Mouse (Mus musculus) left cerebral cortex, postnatal 4 days (tissue): ENCODE data around the gene Emsy. TPM values are rescaled to one million over a fixed set of nuclear protein-coding genes. Genes with fewer than 3 reads are reported as not detected.

Experiments used
- DNase-seq: peaks from one replicate; pipeline ENCODE4 v3.0.0-alpha.2; 2022
- intact Hi-C: fragments of 180-260 bp; cut with DNase I; formaldehyde crosslinking; loops from one replicate; pipeline ENCODE4 v1.15.1; 2025
- total RNA-seq, 2 experiments: library from RNA; stranded (reverse); gene quantifications; 2 replicates each; pipeline ENCODE4 v1.2.3; 2021

Gene Emsy
- total RNA-seq, 2 experiments from 2014 or later = 59.8 to 63.0 TPM

- intact Hi-C loops = no loop called here
- no peak for DNase-seq
Observed at GRCm38 (mm10) chr7:98580441-98580840, 76.1 kb downstream of the Emsy start.

- intact Hi-C loops = no loop called here
- no peak for DNase-seq
Observed at GRCm38 (mm10) chr7:98579731-98580130, 76.9 kb downstream of the Emsy start.

GRCm38 (mm10) chr7:98577461-98577860 is 79.1 kb downstream of the Emsy start:
- intact Hi-C loops = no loop called here
- DNase-seq = no peak

- DNase-seq = no peak
- intact Hi-C loops = no loop called here
Observed at GRCm38 (mm10) chr7:98575651-98576239, 80.8 kb downstream of the Emsy start.

- intact Hi-C loops = no loop called here
- DNase-seq = no peak
Observed at GRCm38 (mm10) chr7:98574771-98575191, 81.8 kb downstream of the Emsy start.

GRCm38 (mm10) chr7:98574271-98574670 is 82.3 kb downstream of the Emsy start:
- intact Hi-C loops = no loop called here
- no peak for DNase-seq

GRCm38 (mm10) chr7:98573231-98573781 is 83.3 kb downstream of the Emsy start:
- DNase-seq = peak; percentile 66
- intact Hi-C loops = no loop called here

GRCm38 (mm10) chr7:98572223-98572868 is 84.2 kb downstream of the Emsy start:
- intact Hi-C loops = no loop called here
- no peak for DNase-seq

GRCm38 (mm10) chr7:98570824-98571505 is 85.6 kb downstream of the Emsy start:
- DNase-seq = no peak
- intact Hi-C loops = no loop called here

GRCm38 (mm10) chr7:98567056-98567455 is 89.5 kb downstream of the Emsy start:
- no peak for DNase-seq
- intact Hi-C loops = no loop called here

- no peak for DNase-seq
- intact Hi-C loops = no loop called here
Observed at GRCm38 (mm10) chr7:98564607-98565364, 91.8 kb downstream of the Emsy start.

GRCm38 (mm10) chr7:98563991-98564390 is 92.6 kb downstream of the Emsy start:
- no peak for DNase-seq
- intact Hi-C loops = no loop called here

- intact Hi-C loops = no loop called here
- DNase-seq = no peak
Observed at GRCm38 (mm10) chr7:98562966-98563365, 93.6 kb downstream of the Emsy start.

- intact Hi-C loops = no loop called here
- no peak for DNase-seq
Observed at GRCm38 (mm10) chr7:98562186-98562585, 94.4 kb downstream of the Emsy start.

- intact Hi-C loops = no loop called here
- no peak for DNase-seq
Observed at GRCm38 (mm10) chr7:98561556-98562164, 94.9 kb downstream of the Emsy start.

- intact Hi-C loops = no loop called here
- DNase-seq = no peak
Observed at GRCm38 (mm10) chr7:98558128-98558921, 98.3 kb downstream of the Emsy start.

- DNase-seq = no peak
Observed at GRCm38 (mm10) chr7:98556767-98557394, 99.7 kb downstream of the Emsy start.

GRCm38 (mm10) chr7:98551041-98551440 is 105.5 kb downstream of the Emsy start:
- no peak for DNase-seq

More at GRCm38 (mm10) chr7:98556767-98557394, 99.7 kb downstream of the Emsy start:
- intact Hi-C loops = no loop called here

GRCm38 (mm10) chr7:98550596-98550995 is 106.0 kb downstream of the Emsy start:
- intact Hi-C loops = no loop called here

More at GRCm38 (mm10) chr7:98551041-98551440, 105.5 kb downstream of the Emsy start:
- intact Hi-C loops = no loop called here

More at GRCm38 (mm10) chr7:98550596-98550995, 106.0 kb downstream of the Emsy start:
- no peak for DNase-seq
